Mouse (Mus musculus) CH12.LX (cell line): ENCODE data around the gene Wrap53. TPM values are rescaled to one million over a fixed set of nuclear protein-coding genes. Genes with fewer than 3 reads are reported as not detected.

ENCODE experiments used
- DNase-seq: peaks from one replicate; pipeline ENCODE4 v3.0.0-alpha.2; 2013; ENCODE audit errors: extremely low read depth
- H3K27ac ChIP-seq: 2 replicates; pipeline ENCODE4 v1.5.1; 2012; ENCODE audit warnings: low read depth, mild to moderate bottlenecking, control low read depth, moderate library complexity; ENCODE audit not compliant: insufficient read depth
- H3K27me3 ChIP-seq: replicated peaks from 2 replicates; pipeline ENCODE3; 2012; ENCODE audit warnings: inconsistent platforms
- H3K36me3 ChIP-seq, 2 experiments: replicated peaks in 1 of 2; 2 replicates each; pipeline versions ENCODE3 to v1.6.1; 2012; ENCODE audit warnings: inconsistent platforms in 1 of 2, low read length in 1 of 2, mild to moderate bottlenecking in 1 of 2, mixed read lengths in 1 of 2, moderate library complexity in 1 of 2; ENCODE audit not compliant: control insufficient read depth in 1 of 2, insufficient read depth in 1 of 2
- H3K4me1 ChIP-seq, 2 experiments: 2 replicates each; pipeline ENCODE4 v1.6.1; 2012; ENCODE audit warnings: inconsistent platforms in 1 of 2, moderate library complexity in 1 of 2; ENCODE audit not compliant: insufficient read depth in 2 of 2, control insufficient read depth in 1 of 2
- H3K4me2 ChIP-seq: 2 replicates; pipeline ENCODE4 v1.6.1; 2012; ENCODE audit warnings: low read depth, mild to moderate bottlenecking, control low read depth; ENCODE audit not compliant: poor library complexity, insufficient read depth, severe bottlenecking
- H3K4me3 ChIP-seq, 3 experiments: fragments of 150-350 bp in 1 of 3; sonication (generic) in 1 of 3; replicated peaks in 1 of 3; 2 replicates each; pipeline versions ENCODE3 to v1.5.1; 2011 to 2012; ENCODE audit warnings: low read depth in 2 of 3, low read length in 2 of 3, mild to moderate bottlenecking in 2 of 3, moderate library complexity in 2 of 3, control low read depth in 1 of 3, improper control_type of control experiment in 1 of 3, inconsistent platforms in 1 of 3, mixed read lengths in 1 of 3; ENCODE audit not compliant: poor library complexity in 1 of 3
- H3K79me2 ChIP-seq: replicated peaks from 2 replicates; pipeline ENCODE4 v1.6.1; 2012; ENCODE audit warnings: mild to moderate bottlenecking, moderate library complexity; ENCODE audit not compliant: control insufficient read depth, poor library complexity, insufficient read depth, severe bottlenecking; ENCODE audit errors: extremely low read depth
- H3K9ac ChIP-seq: 2 replicates; pipeline ENCODE4 v1.6.1; 2012; ENCODE audit warnings: low read depth, mild to moderate bottlenecking, control low read depth, moderate library complexity; ENCODE audit not compliant: insufficient read depth
- H3K9me3 ChIP-seq: replicated peaks from 2 replicates; pipeline ENCODE3; 2012; ENCODE audit warnings: low read length, inconsistent platforms, mixed read lengths
- BHLHE40 ChIP-seq: IDR thresholded peaks from 2 replicates; pipeline ENCODE4 v1.6.1; 2011; ENCODE audit warnings: mild to moderate bottlenecking, low read depth, low read length, improper control_type of control experiment
- CHD2 ChIP-seq: IDR thresholded peaks from 2 replicates; pipeline ENCODE4 v1.6.1; 2011; ENCODE audit warnings: low read length, improper control_type of control experiment
- CTCF ChIP-seq, 2 experiments: IDR thresholded peaks in 1 of 2; conservative IDR thresholded peaks in 1 of 2; 2 replicates each; pipeline ENCODE4 v1.5.1; 2011 to 2012; ENCODE audit warnings: low read depth in 2 of 2, low read length in 2 of 2, improper control_type of control experiment in 1 of 2, inconsistent platforms in 1 of 2, mild to moderate bottlenecking in 1 of 2, moderate library complexity in 1 of 2
- EP300 ChIP-seq: IDR thresholded peaks from 2 replicates; pipeline ENCODE4 v1.6.1; 2011; ENCODE audit warnings: low read length, improper control_type of control experiment
- ETS1 ChIP-seq: conservative IDR thresholded peaks from 2 replicates; pipeline ENCODE4 v1.6.1; 2012; ENCODE audit warnings: low read depth, mild to moderate bottlenecking, inconsistent platforms, low read length, improper control_type of control experiment, moderate library complexity
- GABPA ChIP-seq: IDR thresholded peaks from 2 replicates; pipeline ENCODE4 v1.6.1; 2012; ENCODE audit warnings: low read depth, low read length, improper control_type of control experiment, inconsistent platforms; ENCODE audit not compliant: insufficient replicate concordance
- HCFC1 ChIP-seq: IDR thresholded peaks from 2 replicates; pipeline ENCODE4 v1.6.1; 2012; ENCODE audit warnings: low read depth, mild to moderate bottlenecking, inconsistent platforms, low read length, improper control_type of control experiment
- IRF4 ChIP-seq: IDR thresholded peaks from 2 replicates; pipeline ENCODE4 v1.6.1; 2014; ENCODE audit warnings: low read depth, mild to moderate bottlenecking, inconsistent platforms, low read length, improper control_type of control experiment
- JUN ChIP-seq: IDR thresholded peaks from 2 replicates; pipeline ENCODE4 v1.6.1; 2011; ENCODE audit warnings: low read depth, mild to moderate bottlenecking, low read length, improper control_type of control experiment, moderate library complexity; ENCODE audit not compliant: insufficient read depth
- KAT2A ChIP-seq: IDR thresholded peaks from 2 replicates; pipeline ENCODE4 v1.6.1; 2012; ENCODE audit warnings: low read length, improper control_type of control experiment, inconsistent platforms; ENCODE audit not compliant: insufficient replicate concordance
- MAFK ChIP-seq: IDR thresholded peaks from 2 replicates; pipeline ENCODE4 v1.6.1; 2011; ENCODE audit warnings: low read length, improper control_type of control experiment; ENCODE audit not compliant: insufficient replicate concordance
- MAX ChIP-seq: IDR thresholded peaks from 2 replicates; pipeline ENCODE4 v1.6.1; 2011; ENCODE audit warnings: low read length, improper control_type of control experiment
- MAZ ChIP-seq: IDR thresholded peaks from 2 replicates; pipeline ENCODE4 v1.6.1; 2012; ENCODE audit warnings: low read depth, mild to moderate bottlenecking, inconsistent platforms, low read length, improper control_type of control experiment, moderate library complexity
- MXI1 ChIP-seq: IDR thresholded peaks from 2 replicates; pipeline ENCODE4 v1.6.1; 2011; ENCODE audit warnings: mild to moderate bottlenecking, low read depth, low read length, improper control_type of control experiment
- NRF1 ChIP-seq: IDR thresholded peaks from 2 replicates; pipeline ENCODE4 v1.6.1; 2014; ENCODE audit warnings: low read depth, mild to moderate bottlenecking, inconsistent platforms, low read length, improper control_type of control experiment, moderate library complexity
- PAX5 ChIP-seq: IDR thresholded peaks from 2 replicates; pipeline ENCODE4 v1.6.1; 2012; ENCODE audit warnings: low read length, inconsistent platforms, mixed read lengths
- POLR2AphosphoS2 ChIP-seq: IDR thresholded peaks from 2 replicates; pipeline ENCODE4 v1.6.1; 2011; ENCODE audit warnings: low read depth, low read length, improper control_type of control experiment
- RAD21 ChIP-seq: IDR thresholded peaks from 2 replicates; pipeline ENCODE4 v1.6.1; 2011; ENCODE audit warnings: low read depth, mild to moderate bottlenecking, low read length, improper control_type of control experiment, moderate library complexity
- UBTF ChIP-seq: IDR thresholded peaks from 2 replicates; pipeline ENCODE4 v1.6.1; 2012; ENCODE audit warnings: low read depth, mild to moderate bottlenecking, inconsistent platforms, low read length, improper control_type of control experiment, moderate library complexity
- USF2 ChIP-seq: conservative IDR thresholded peaks from 2 replicates; pipeline ENCODE4 v1.6.1; 2011; ENCODE audit warnings: low read depth, low read length, improper control_type of control experiment
- ZC3H11A ChIP-seq: IDR thresholded peaks from 2 replicates; pipeline ENCODE4 v1.6.1; 2012; ENCODE audit warnings: low read depth, mild to moderate bottlenecking, inconsistent platforms, low read length, improper control_type of control experiment
- ZKSCAN1 ChIP-seq: IDR thresholded peaks from 2 replicates; pipeline ENCODE4 v1.6.1; 2012; ENCODE audit warnings: low read depth, inconsistent platforms, low read length, improper control_type of control experiment, borderline replicate concordance
- ZMIZ1 ChIP-seq: IDR thresholded peaks from 2 replicates; pipeline ENCODE4 v1.6.1; 2012; ENCODE audit warnings: low read depth, mild to moderate bottlenecking, inconsistent platforms, low read length, improper control_type of control experiment
- ZNF384 ChIP-seq: IDR thresholded peaks from 2 replicates; pipeline ENCODE4 v1.6.1; 2012; ENCODE audit warnings: low read depth, low read length, improper control_type of control experiment, inconsistent platforms
- dilution Hi-C: fragments of 300-500 bp; cut with MboI; formaldehyde crosslinking; loops from 2 replicates; pipeline ENCODE4 v1.14.3; 2020; ENCODE audit warnings: low sequenced_read_pairs; ENCODE audit not compliant: extremely low pct_unique_long_range_greater_than_20kb, extremely low pct_ligation_motif_present
- in situ Hi-C: fragments of 300-500 bp; cut with MboI; formaldehyde crosslinking; loops from 3 replicates; pipeline ENCODE4 v1.14.3; 2019; ENCODE audit warnings: low sequenced_read_pairs, low pct_ligation_motif_present, low pct_unique_long_range_greater_than_20kb, mixed read lengths
- polyA plus RNA-seq: library from polyadenylated mRNA; unstranded; fragments of >175 nt; gene quantifications from 2 replicates; pipeline ENCODE4 v1.2.1, GENCODE M21; 2012; ENCODE audit warnings: low read depth; ENCODE audit not compliant: insufficient read length
- total RNA-seq, 2 experiments: library from RNA; depleted of rRNA; stranded (reverse); fragments of 300-350 nt in 1 of 2; fragments of >200 nt in 1 of 2; gene quantifications; 2 replicates each; pipeline ENCODE4 v1.2.3; 2012 to 2014

Wrap53 gene
- total and polyA plus RNA-seq, 3 experiments, result 25.4 to 36.0 (median 34.2) TPM

- no peak for TF ChIP-seq NRF1
- peak; percentile 87 for TF ChIP-seq HCFC1
Observed at GRCm38 (mm10) chr11:69581147-69581688, 1.2 kb upstream of the Wrap53 start (continued).

GRCm38 (mm10) chr11:69580572-69581146, 604 bp upstream of the Wrap53 start:
- H3K9ac ChIP-seq, result peak overlapping the region; percentile 99
- H3K4me1 ChIP-seq, result peaks cover 14 to 59% of the 10 kb centered on the region in 2 experiments
- peaks cover 83% of the 10 kb centered on the region for H3K79me2 ChIP-seq
- H3K4me3 ChIP-seq, result peak overlapping the region; percentile 81 to 99 (median 95)
- no peak for DNase-seq
- no peaks in the 10 kb centered on the region for H3K9me3 ChIP-seq
- no peaks in the 10 kb centered on the region for H3K27me3 ChIP-seq
- dilution Hi-C loops, result no loop called here
- H3K4me2 ChIP-seq, result no peak overlapping the region
- TF ChIP-seq ZMIZ1 (peak; percentile 71; the same call in 1 of the 2 replicates), BHLHE40 (0 out of 2 replicates have a peak, but pooled peaks have one; percentile 11), ETS1 (0 out of 2 replicates have a peak, but pooled peaks have one; percentile 3), UBTF (peak; percentile 41; the same call in 1 of the 2 replicates), CHD2 (no peak), MXI1 (peak; percentile 15; the same call in 1 of the 2 replicates), PAX5 (no peak)
- H3K27ac ChIP-seq, result peak overlapping the region; percentile 89
- in situ Hi-C loops, result no loop called here
- H3K36me3 ChIP-seq, result peaks cover 17 to 48% of the 10 kb centered on the region in 2 experiments

- H3K4me1 ChIP-seq, result peaks cover 15 to 57% of the 10 kb centered on the region in 2 experiments
- in situ Hi-C loops, result loop anchor here (5.0 kb wide), 1 partner anchor 37 kb away; no protein-coding TSS in a partner anchor
- dilution Hi-C loops, result no loop called here
- peak; percentile 62 for TF ChIP-seq RAD21
- TF ChIP-seq JUN, result no peak
- peak; percentile 18 for TF ChIP-seq ZMIZ1
- TF ChIP-seq EP300, result no peak
- TF ChIP-seq GABPA, result no peak; the same call in 1 of the 2 replicates
- peak; percentile 43; the same call in 1 of the 2 replicates for TF ChIP-seq MAZ
- TF ChIP-seq MAX, result peak; percentile 26; the same call in 1 of the 2 replicates
- TF ChIP-seq ZNF384, result no peak
- TF ChIP-seq MAFK, result no peak
- peak; percentile 60; the same call in 1 of the 2 replicates for TF ChIP-seq IRF4
- no peak for TF ChIP-seq PAX5
- TF ChIP-seq BHLHE40, result no peak; the same call in 1 of the 2 replicates
- TF ChIP-seq POLR2AphosphoS2, result no peak
- peak; percentile 99 for TF ChIP-seq CHD2
- no peak for TF ChIP-seq ZKSCAN1
- peak; percentile 96 for TF ChIP-seq HCFC1
- TF ChIP-seq ZC3H11A, result no peak
- no peak for TF ChIP-seq USF2
- no peak for TF ChIP-seq UBTF
- TF ChIP-seq CTCF (conservative IDR thresholded peaks at IDR 0.05 in 1 of 2, IDR thresholded peaks at IDR 0.05 in 1 of 2; ENCODE audit: low read depth in 2 of 2, low read length in 2 of 2), result peak; percentile 98 to 100
- peak; percentile 90; the same call in 1 of the 2 replicates for TF ChIP-seq KAT2A
Observed at GRCm38 (mm10) chr11:69579128-69580017, 682 bp downstream of the Wrap53 start.

More at GRCm38 (mm10) chr11:69579128-69580017, 682 bp downstream of the Wrap53 start:
- Histone ChIP-seq H3K4me3 (peak overlapping the region; percentile 81 to 99 (median 95)), H3K79me2 (peaks cover 77% of the 10 kb centered on the region), H3K9ac (peak overlapping the region; percentile 83), H3K9me3 (no peaks in the 10 kb centered on the region), H3K27me3 (no peaks in the 10 kb centered on the region), H3K27ac (peak overlapping the region; percentile 60; the same call in 1 of the 2 replicates), H3K4me2 (peak overlapping the region; percentile 83), H3K36me3 (peaks cover 22 to 54% of the 10 kb centered on the region in 2 experiments)
- peak; percentile 99 for DNase-seq
